Mouse (Mus musculus): ENCODE results near the gene Zfp598. TPM values are rescaled to one million over a fixed set of nuclear protein-coding genes. Genes with fewer than 3 reads are reported as not detected.

Zfp598 gene
- polyA plus RNA-seq, 1 experiment from 2014 or later = 13.5 TPM

DNA sequence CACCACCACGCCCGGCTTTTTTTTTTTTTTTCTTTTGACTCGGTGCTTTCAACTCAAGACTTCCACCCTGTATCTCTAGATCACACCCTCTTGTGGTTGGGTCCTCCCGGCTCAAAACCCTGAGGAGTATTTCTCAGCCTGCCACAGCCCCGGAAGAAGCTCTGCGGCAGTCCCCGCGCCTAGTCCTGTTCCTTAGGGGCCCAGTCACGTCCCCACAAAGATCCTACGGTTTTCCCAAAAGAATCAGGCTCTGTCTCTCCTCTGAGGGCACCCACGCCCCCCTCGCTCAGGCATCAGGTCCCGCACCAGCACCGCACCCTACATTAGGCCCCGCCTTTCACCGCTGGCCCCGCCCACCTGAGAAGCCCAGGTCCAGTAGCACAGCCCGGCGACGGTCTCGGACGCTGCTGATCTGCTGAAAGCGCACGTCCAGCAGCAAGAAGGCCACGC is 17.7 kb downstream of the Zfp598 start:
- peak overlapping the region; percentile 26; the same call in 1 of the 2 replicates for H3K9ac ChIP-seq (ENCODE audit: low read depth, low read length)
- TF ChIP-seq CTCF (IDR thresholded peaks at IDR 0.05; ENCODE audit: low read depth) = peak; percentile 11; the same call in 1 of the 2 replicates
- ATAC-seq = peak; percentile 46
- peaks cover 36% of the 10 kb centered on the region for H3K27me3 ChIP-seq (replicated peaks; ENCODE audit: control insufficient read depth, insufficient read depth, low read length)
- peak overlapping the region; percentile 38 for H3K4me3 ChIP-seq (ENCODE audit: low read depth, low read length)
- H3K27ac ChIP-seq (ENCODE audit: low read depth, low read length) = no peak overlapping the region
- under 1% methylated on average over 25 of the region's 25 CpGs for WGBS
- H3K4me2 ChIP-seq (replicated peaks; ENCODE audit: low read depth) = peak overlapping the region; percentile 61
- H3K9me3 ChIP-seq (ENCODE audit: control insufficient read depth) = no peaks in the 10 kb centered on the region
- peaks cover under 1% of the 10 kb centered on the region; the same call in 1 of the 2 replicates for H3K36me3 ChIP-seq (ENCODE audit: control insufficient read depth, insufficient read depth)
- H3K4me1 ChIP-seq (replicated peaks; ENCODE audit: control insufficient read depth, insufficient read depth, low read length) = peaks cover 6% of the 10 kb centered on the region; the same call in 1 of the 2 replicates

DNA sequence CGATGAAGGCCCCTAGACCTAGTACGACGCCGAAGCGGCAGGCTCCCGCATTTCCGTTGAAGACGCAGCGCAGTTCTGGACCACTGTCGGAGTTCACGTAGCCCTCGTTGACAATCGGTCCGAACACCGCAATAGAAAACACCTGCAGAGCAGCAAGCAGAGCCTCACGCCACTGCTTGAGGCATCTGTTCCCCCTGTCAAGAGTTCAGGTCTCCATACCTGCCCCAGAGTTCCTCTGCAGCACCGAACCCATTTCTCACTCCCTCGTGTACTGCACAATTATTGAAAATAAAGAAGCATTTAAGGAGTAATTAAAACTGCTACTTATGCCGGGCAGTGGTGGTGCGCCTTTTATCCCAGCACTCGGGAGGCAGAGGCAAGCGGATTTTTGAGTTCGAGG is 18.1 kb downstream of the Zfp598 start:
- Histone ChIP-seq H3K4me3 (ENCODE audit: low read depth, low read length) (peak overlapping the region; percentile 38), H3K27me3 (replicated peaks; ENCODE audit: control insufficient read depth, insufficient read depth, low read length) (peaks cover 36% of the 10 kb centered on the region), H3K4me2 (replicated peaks; ENCODE audit: low read depth) (peak overlapping the region; percentile 61), H3K4me1 (replicated peaks; ENCODE audit: control insufficient read depth, insufficient read depth, low read length) (peaks cover 6% of the 10 kb centered on the region; the same call in 1 of the 2 replicates), H3K9me3 (ENCODE audit: control insufficient read depth) (no peaks in the 10 kb centered on the region), H3K9ac (ENCODE audit: low read depth, low read length) (no peak overlapping the region), H3K36me3 (ENCODE audit: control insufficient read depth, insufficient read depth) (peaks cover 4% of the 10 kb centered on the region; the same call in 1 of the 2 replicates), H3K27ac (ENCODE audit: low read depth, low read length) (no peak overlapping the region)
- ATAC-seq = no peak
- WGBS = 23% methylated on average over 23 of the region's 23 CpGs
- TF ChIP-seq CTCF (IDR thresholded peaks at IDR 0.05; ENCODE audit: low read depth) = no peak

DNA sequence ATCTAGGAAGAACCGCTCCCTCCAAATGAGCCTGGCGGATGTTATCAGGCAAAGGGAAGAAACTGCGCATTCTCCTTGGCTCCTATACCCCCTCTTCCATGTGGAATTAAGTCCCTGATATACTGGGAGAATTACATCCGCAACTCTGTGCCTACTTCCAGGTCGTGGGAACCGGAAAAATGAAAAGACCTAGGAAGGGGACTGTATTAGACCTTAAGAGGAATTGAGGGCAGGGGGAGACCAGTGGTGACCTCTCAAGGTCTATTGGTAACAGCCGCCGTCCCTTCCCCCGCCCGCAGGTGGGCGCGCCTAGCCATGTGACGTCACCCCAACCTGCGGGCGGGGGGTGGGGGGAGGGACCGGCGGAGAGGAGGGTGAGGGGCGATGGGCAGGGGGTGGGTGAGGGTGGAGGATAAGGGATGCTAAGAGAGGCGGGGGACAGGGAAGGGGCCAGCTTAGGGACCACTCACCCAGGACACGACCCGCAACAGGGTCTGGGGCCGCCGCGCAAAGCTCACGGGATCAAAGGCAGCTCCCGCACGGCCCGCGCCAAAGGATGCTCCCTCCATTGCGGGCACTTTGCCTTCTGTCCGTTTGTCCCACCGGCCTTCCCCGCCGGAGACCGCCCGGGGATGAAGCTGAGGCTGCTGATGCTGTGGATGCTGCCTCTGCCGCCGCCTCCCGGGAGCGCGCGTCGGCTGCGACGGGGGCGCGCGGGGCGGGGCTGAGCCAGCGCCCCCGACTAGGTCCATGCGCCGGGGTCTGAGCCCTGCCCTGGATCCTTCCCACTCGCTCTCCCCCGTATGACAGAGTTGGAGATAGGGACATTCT is 20.0 kb downstream of the Zfp598 start, which contains the start of gene Syngr3:
Syngr3 (minus strand) TSS at position 705 of the 831 bp plus-strand sequence.
- peak within 1 kb of the TSS; percentile 37 for H3K9ac ChIP-seq (ENCODE audit: low read depth, low read length)
- peak within 1 kb of the TSS; percentile 65 for H3K4me2 ChIP-seq (replicated peaks; ENCODE audit: low read depth)
- WGBS = 2% methylated on average over 46 of the region's 55 CpGs
- no peak within 1 kb of the TSS for H3K27ac ChIP-seq (ENCODE audit: low read depth, low read length)
- TF ChIP-seq CTCF (IDR thresholded peaks at IDR 0.05; ENCODE audit: low read depth) = 0 out of 2 replicates have a peak, but pooled peaks have one; percentile 12
- peaks cover 6% of the 10 kb centered on the region; the same call in 1 of the 2 replicates for H3K4me1 ChIP-seq (replicated peaks; ENCODE audit: control insufficient read depth, insufficient read depth, low read length)
- peak within 1 kb of the TSS; percentile 38 for H3K4me3 ChIP-seq (ENCODE audit: low read depth, low read length)
- H3K9me3 ChIP-seq (ENCODE audit: control insufficient read depth) = no peaks in the 10 kb centered on the region
- peaks cover 10% of the 10 kb centered on the region; the same call in 1 of the 2 replicates for H3K36me3 ChIP-seq (ENCODE audit: control insufficient read depth, insufficient read depth)
- H3K27me3 ChIP-seq (replicated peaks; ENCODE audit: control insufficient read depth, insufficient read depth, low read length) = peaks cover 36% of the 10 kb centered on the region
- no peak for ATAC-seq

DNA sequence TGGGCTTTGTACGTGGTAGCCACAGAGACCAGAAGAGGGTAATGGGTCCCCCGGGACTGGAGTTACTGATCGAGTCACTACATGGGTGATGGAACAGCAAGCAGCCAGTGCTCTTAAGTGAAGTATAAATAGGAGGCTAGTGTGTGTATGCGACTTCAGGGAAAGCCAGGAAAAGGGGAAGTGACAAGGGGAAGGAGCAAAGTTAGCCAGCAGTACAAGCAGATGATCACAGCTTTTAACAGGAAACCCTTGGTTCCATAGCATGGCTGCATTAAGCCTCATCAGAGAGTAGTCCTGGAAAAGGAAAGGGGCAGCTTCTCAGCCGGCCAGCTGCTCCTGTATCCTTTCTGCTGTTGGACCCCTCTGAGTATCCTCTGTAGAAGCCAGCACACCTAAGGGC is 22.9 kb downstream of the Zfp598 start:
- WGBS = 83% methylated on average over 5 of the region's 5 CpGs
- peaks cover 33% of the 10 kb centered on the region for H3K27me3 ChIP-seq (replicated peaks; ENCODE audit: control insufficient read depth, insufficient read depth, low read length)
- H3K4me1 ChIP-seq (replicated peaks; ENCODE audit: control insufficient read depth, insufficient read depth, low read length) = peaks cover 6% of the 10 kb centered on the region; the same call in 1 of the 2 replicates
- H3K4me3 ChIP-seq (ENCODE audit: low read depth, low read length) = no peak overlapping the region
- no peak overlapping the region for H3K27ac ChIP-seq (ENCODE audit: low read depth, low read length)
- H3K36me3 ChIP-seq (ENCODE audit: control insufficient read depth, insufficient read depth) = peaks cover 10% of the 10 kb centered on the region; the same call in 1 of the 2 replicates
- no peaks in the 10 kb centered on the region for H3K9me3 ChIP-seq (ENCODE audit: control insufficient read depth)
- TF ChIP-seq CTCF (IDR thresholded peaks at IDR 0.05; ENCODE audit: low read depth) = no peak
- ATAC-seq = no peak
- no peak overlapping the region for H3K4me2 ChIP-seq (replicated peaks; ENCODE audit: low read depth)
- H3K9ac ChIP-seq (ENCODE audit: low read depth, low read length) = no peak overlapping the region

- peak overlapping the region; percentile 89 for H3K27ac ChIP-seq (ENCODE audit: low read depth, low read length)
- no peak for TF ChIP-seq CTCF (IDR thresholded peaks at IDR 0.05; ENCODE audit: low read depth)
- H3K36me3 ChIP-seq (ENCODE audit: control insufficient read depth, insufficient read depth) = peaks cover 19% of the 10 kb centered on the region; the same call in 1 of the 2 replicates
- peak overlapping the region; percentile 82 for H3K4me2 ChIP-seq (replicated peaks; ENCODE audit: low read depth)
- no peaks in the 10 kb centered on the region for H3K9me3 ChIP-seq (ENCODE audit: control insufficient read depth)
- peak overlapping the region; percentile 71 for H3K9ac ChIP-seq (ENCODE audit: low read depth, low read length)
- WGBS = 4% methylated on average over 51 of the region's 51 CpGs
- peak overlapping the region; percentile 86 for H3K4me3 ChIP-seq (ENCODE audit: low read depth, low read length)
- no peak for ATAC-seq
- H3K27me3 ChIP-seq (replicated peaks; ENCODE audit: control insufficient read depth, insufficient read depth, low read length) = peaks cover 3% of the 10 kb centered on the region; the same call in 1 of the 2 replicates
- no peaks in the 10 kb centered on the region for H3K4me1 ChIP-seq (replicated peaks; ENCODE audit: control insufficient read depth, insufficient read depth, low read length)
Measured at GRCm38 (mm10) chr17:24695326-24696010, 26.0 kb downstream of the Zfp598 start.

Data from intestine, postnatal 0 days (tissue).